Mouse (Mus musculus) regulatory T cell (primary cell): ENCODE results near the gene Crip2.

ENCODE experiments used
- in situ Hi-C: fragments of 300-600 bp; cut with MboI, MseI; formaldehyde crosslinking; loops from one replicate; pipeline ENCODE4 v1.15.1; 2025; ENCODE audit warnings: high pct_unique_total_duplicates

The Crip2 gene

DNA sequence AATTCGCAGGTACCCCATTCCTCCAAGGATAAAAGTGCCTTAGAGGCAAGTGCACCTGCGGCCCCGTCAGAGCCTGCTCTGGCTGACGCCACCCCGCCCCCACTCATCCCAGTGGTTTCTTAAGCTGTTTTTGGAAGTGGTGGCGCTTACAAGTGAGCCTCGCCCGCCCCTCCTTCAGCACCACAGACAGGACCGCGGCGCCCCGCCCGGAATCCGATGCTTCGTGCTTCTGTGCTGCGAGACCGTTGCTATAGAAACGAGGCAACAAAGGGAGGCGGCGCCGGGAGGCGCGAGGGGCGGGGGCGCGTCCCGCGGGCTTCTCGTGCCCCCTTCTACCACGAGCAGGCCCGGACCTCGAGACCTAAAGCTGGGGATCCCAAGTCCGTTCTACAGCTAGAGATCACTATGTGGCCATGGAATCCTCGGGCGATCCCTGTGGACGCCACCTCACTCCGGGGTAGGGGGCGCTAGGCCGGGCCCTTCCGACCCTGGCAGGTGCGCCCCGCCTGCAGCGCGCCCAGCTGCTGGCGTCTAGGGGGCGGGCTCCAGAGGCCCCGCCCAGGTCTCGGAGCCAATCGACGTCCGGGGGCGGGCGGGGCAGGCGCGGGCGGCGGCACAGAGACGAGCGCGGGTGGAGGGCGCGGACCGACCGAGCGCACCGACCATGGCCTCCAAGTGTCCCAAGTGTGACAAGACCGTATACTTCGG, at the start of gene Crip2:
TSS of gene Crip2 (plus strand) at position 329 of the 708 bp plus-strand sequence.
- in situ Hi-C loops, result no loop called here

DNA sequence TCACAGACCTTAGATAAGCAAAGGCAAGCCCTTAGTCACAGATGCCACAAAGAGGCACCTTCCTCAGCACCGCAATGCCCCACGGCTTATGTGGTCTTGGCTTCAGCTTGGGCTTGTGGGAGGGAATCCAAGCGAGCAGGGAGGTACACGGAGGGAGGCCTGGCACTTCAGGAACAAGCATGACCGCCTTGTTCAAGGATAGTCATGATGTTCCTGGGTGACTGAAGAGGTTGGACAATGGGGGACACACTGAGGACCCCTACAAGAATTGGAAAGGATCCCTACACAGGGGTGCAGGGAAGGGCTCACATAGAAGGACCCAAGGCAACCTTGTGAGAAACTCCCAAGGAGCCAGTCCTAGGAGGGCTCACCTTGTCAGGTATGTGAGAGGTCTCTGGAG, 43.0 kb upstream of the Crip2 start:
- in situ Hi-C loops, result loop anchor here (5.0 kb wide), 1 partner anchor 80 kb away; no protein-coding TSS in a partner anchor

- in situ Hi-C loops, result loop anchor here (5.0 kb wide), 1 partner anchor 81 kb away; no protein-coding TSS in a partner anchor
These were observed 42.2 kb upstream of the Crip2 start, which contains the start of gene Mta1 for GRCm38 (mm10) chr12:113097749-113098281. Gene Mta1 (plus strand): TSS chr12:113098278.

DNA sequence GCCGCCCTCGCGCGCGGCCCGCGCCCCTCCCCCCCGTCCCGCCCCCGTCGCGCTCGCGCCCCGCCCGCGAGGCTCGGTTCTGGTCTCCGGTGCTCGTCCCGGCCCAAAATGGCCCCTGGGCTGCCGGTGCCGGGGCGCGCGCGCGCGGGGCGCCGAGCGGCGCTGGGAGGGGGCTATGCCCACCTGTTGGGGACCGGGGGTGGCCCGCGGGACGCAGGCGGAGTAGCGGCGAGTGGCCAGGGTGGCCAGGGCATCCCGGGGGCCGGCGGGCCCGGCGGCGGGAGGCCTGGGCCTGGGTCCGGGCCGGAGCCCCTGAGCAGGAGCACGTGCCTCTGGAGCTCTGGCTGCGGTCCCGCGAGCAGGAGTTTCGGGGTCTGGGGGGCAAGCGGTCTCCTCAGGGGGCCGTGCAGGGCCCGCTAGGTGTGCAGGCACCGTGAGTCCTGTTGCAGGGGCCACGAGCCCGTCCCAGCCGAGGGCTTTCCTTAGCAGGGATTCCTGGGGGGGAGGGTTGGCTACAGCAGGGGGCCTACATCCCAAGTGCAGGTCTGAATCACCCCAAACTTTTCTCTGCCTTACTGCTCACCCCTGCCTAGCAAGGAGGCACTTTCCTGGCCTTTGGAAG, 41.4 kb upstream of the Crip2 start:
- in situ Hi-C loops, result loop anchor here (5.0 kb wide), 1 partner anchor 81 kb away; no protein-coding TSS in a partner anchor

DNA sequence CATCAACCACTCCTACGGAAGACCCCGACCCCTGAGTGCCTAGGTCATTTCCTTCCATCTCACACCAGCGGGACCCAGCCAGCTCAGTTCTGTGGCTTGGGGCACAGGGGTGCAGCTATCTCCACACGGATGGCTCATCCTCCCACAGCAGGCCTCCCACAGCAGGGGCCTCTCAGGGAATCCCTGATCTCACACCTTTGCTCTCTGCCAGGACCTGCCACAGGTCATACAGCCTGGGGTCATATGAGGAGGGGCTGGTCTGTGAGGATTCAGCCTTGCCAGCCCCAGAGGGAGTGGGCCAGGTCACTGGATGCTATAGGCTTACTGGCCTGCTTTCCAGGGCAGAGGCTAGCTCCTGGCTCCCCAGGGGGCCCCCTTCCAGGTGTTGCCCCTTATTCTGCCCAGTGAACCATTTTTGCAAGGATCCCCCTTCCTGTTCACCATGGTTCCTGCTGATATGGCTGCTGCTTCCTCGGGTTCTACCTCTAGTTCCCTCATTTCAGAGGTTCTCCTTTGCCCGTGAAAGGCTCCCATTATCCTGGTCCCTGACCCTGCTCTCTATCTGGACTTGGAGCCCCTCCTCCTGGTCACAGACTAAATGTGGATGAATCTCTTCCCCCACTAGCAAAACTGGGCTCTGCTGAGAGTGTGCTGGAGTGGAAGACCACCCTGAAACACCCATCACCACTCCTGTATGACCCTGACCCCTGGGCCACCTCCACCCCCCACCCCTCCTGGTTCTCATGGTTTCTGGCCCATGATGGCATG, 40.4 kb upstream of the Crip2 start:
- in situ Hi-C loops, result loop anchor here (5.0 kb wide), 1 partner anchor 82 kb away; no protein-coding TSS in a partner anchor

DNA sequence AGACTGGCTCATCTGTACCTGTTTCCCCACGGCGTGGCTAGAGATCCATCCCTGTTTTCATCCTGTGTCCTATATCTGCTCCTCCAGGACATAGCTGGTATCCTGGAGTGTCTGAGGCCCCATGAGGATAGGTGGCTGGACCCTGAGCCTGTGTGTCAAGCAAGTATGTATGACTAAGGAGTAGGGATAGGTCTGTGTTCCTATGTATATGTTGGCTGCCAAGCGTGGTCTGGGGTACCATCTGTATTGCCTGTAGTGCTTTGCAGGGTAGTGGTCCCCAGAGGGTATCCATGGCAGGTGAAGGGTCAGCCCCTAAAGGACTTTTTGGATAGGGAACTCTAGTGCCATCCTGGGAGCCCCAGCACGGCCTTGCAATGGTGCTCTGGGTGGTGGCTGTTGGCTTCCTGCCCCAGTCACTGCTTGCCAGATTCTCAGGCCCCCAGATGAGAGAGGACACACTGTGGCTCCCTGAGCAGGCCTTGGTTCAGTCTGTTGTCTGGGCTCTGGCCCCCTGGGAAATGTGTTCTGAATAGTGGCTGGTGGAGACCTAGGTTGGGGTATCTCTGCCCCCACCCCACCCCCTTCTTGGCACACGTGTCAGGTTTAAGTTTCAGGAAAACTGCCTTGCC, 39.5 kb upstream of the Crip2 start:
- in situ Hi-C loops, result no loop called here

DNA sequence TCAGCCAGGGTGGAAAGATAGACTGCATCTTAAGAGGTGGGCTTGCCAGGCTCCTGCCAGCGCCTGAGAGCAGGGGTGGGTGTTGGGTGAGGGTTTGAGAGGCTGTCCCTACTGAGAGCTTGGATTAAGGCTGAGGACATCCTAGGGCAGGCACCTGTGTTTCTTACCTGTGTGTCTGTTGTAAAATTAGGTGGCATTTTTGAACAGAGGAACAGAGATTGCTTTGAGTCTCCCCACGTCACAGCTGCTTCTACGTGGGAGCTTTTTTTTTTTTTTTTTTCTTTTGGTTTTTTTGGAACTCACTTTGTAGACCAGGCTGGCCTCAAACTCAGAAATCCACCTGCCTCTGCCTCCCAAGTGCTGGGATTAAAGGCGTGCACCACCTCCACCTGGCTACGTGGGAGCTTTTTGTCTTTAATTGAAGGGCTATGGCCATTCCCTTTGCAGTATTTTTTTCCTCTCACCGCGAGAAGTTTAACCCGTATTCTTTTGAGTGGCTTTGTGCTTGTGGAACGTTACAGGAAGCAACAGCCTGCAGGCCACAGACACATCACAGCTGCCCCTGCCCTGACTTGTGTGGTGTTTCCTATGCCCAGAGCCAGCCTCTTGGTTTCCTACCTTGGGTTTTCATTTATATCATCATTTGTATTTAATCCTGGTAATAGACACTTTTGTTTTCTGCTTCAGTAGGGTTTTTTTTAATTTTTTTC, 38.6 kb upstream of the Crip2 start:
- in situ Hi-C loops, result no loop called here

DNA sequence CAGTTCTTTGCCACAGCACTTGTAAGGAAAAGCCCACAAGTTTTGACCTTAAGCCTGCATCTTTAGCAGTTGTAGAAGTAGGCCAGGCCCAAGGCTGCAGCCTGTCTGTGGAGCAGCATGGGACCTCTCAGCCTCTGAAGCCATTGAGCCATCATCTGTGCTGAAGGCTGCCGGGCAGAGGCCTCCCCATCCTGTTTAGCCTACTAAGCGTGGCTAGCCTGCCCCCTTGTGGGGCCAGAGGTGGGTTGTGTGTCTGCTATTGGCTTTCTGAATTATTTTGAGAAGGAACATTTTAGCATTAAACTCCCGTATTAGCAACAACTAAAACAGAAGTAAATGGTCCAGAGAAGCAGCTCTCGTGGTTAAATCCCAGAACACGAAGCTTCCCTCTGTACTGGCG, 37.6 kb upstream of the Crip2 start:
- in situ Hi-C loops, result no loop called here

DNA sequence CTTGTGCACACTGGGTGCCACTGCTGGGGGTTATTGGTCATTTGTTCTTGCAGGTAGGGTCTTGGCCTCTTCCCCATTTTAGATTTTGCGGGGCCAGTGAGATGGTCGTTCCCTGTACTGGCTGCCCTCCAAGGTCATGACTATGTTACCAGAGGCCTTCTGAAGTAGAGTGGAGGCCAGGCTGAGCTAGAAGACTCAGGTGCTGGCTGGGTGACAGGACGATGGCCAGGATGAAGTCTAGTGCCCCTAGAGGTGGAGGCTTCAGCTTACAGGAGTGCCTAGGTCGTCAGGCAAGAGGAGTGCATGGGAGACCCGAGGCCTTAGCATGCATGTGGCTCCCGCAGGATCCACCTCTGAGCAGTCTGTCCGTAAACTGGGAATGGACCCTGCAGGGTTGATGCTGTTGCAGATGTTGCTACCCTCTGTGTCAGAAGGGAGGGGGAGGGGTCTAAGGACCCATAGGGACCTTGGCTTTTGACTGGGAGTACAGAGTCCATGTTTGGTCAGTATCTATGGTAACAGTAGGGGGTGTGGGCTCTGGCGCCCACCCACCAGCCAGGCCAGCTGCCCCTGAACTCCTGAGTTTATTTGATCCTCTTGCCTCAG, 36.1 kb upstream of the Crip2 start:
- in situ Hi-C loops, result no loop called here

- in situ Hi-C loops, result no loop called here
These were observed 33.6 kb upstream of the Crip2 start for GRCm38 (mm10) chr12:113106386-113106785.

GRCm38 (mm10) chr12:113107431-113108124, 32.5 kb upstream of the Crip2 start:
- in situ Hi-C loops, result no loop called here

GRCm38 (mm10) chr12:113108528-113109283, 31.3 kb upstream of the Crip2 start:
- in situ Hi-C loops, result no loop called here

- in situ Hi-C loops, result no loop called here
These were observed 30.2 kb upstream of the Crip2 start for GRCm38 (mm10) chr12:113109801-113110200.

DNA sequence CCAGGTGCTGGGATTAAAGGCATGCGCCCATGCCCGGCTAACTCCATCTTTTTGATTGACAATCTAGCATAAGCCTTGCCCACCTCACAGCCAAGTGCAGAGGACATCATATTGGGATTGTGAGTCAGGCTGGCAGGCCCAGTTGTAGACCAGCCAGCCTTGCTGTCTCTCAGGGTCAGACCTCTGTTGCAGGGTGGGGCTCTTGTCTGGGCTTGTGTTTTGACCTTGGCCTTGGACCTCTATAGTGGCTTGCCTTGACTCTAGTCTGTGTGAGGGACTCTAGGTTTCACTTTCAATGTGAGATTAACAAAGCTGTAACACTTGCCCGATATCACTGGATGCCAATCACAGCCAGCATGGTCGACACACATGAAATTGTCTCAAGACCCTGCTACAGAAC, 25.9 kb upstream of the Crip2 start:
- in situ Hi-C loops, result no loop called here

- in situ Hi-C loops, result no loop called here
These were observed 25.0 kb upstream of the Crip2 start for GRCm38 (mm10) chr12:113114856-113115538.

GRCm38 (mm10) chr12:113119516-113120410, 20.3 kb upstream of the Crip2 start:
- in situ Hi-C loops, result no loop called here

DNA sequence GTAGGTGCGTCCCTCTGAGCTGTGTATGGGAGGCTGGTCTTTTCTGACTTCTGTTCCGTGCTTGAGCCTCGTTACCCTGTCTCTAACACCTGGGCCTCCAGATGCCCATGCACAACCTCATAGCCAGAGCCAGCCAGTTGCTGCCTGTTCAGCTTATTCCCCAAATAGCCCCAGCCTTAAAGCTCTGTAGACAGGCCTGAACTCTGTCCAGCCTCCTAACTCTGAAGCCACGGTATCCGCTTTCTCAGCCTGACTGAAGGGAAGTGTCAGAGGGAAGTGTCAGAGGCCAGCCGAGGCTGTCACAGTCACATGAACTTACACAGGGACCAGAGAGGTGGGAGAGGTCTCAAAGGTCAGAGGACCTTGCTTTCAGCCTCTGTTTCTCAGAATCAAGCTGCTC, 15.3 kb upstream of the Crip2 start:
- in situ Hi-C loops, result no loop called here

DNA sequence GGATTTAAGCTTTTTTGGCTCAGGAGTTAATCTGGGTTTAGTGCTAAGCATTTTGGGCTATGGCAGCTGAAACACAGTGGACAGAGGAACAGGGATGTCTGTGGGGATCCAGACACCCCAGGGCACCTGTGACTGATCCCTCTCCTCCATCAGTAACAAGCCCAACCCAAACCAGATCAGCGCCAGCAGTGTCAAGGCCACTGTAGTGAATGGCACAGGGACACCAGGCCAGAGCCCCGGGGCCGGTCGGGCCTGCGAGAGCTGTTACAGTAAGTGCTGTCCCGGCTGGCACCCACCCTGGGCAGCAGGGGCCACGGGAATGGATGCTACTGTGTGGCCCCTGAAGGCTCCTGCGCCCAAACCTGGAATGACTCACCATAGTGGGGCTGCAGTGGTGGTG, 9.3 kb upstream of the Crip2 start:
- in situ Hi-C loops, result no loop called here
